Mouse (Mus musculus): ENCODE measurements around the gene Actn3. TPM values are rescaled to one million over a fixed set of nuclear protein-coding genes. Genes with fewer than 3 reads are reported as not detected.
A peak's percentile ranks its signal among the peaks of the same experiment; 100 is the strongest.

Gene Actn3
- polyA plus RNA-seq (2015; fragmentation: Nextera tagmentation; extraction: Ambion mirVana): 4.0 and 4.1 TPM in 2 replicates

GRCm38 (mm10) chr19:4877785-4878184 is at the start of gene Actn3:
TSS of gene Actn3 (minus strand) at chr19:4877909.
- no peak for TF ChIP-seq CTCF (IDR thresholded peaks at IDR 0.05; ENCODE audit: low read depth)
- peak within 1 kb of the TSS; percentile 36; the same call in 1 of the 2 replicates for H3K27ac ChIP-seq
- peak within 1 kb of the TSS; percentile 85 for H3K9ac ChIP-seq (ENCODE audit: low read depth, low read length)
- 0 out of 2 replicates have a peak, but pooled peaks have one; percentile 6 for ATAC-seq (replicated peaks; ENCODE audit: low FRiP score, low read depth)
- no peaks in the 10 kb centered on the region for H3K27me3 ChIP-seq (ENCODE audit: insufficient read depth, low read length)
- peak within 1 kb of the TSS; percentile 87 for H3K4me2 ChIP-seq (ENCODE audit: low read length)
- peak within 1 kb of the TSS; percentile 91 for H3K4me3 ChIP-seq (replicated peaks; ENCODE audit: low read depth, low read length)
- 1% methylated on average over 17 of the region's 17 CpGs for WGBS
- peaks cover 5% of the 10 kb centered on the region; the same call in 1 of the 2 replicates for H3K4me1 ChIP-seq (replicated peaks; ENCODE audit: insufficient read depth, low read length)
- H3K36me3 ChIP-seq (ENCODE audit: insufficient read depth, low read length): peaks cover 4% of the 10 kb centered on the region; the same call in 1 of the 2 replicates
- DNase-seq (ENCODE audit: low spot score): peak; percentile 42
- H3K9me3 ChIP-seq (replicated peaks; ENCODE audit: low read length): no peaks in the 10 kb centered on the region

- no peak overlapping the region for H3K27ac ChIP-seq
- WGBS: 94% methylated on average over 11 of the region's 11 CpGs
- peaks cover 9% of the 10 kb centered on the region for H3K4me1 ChIP-seq (replicated peaks; ENCODE audit: insufficient read depth, low read length)
- H3K27me3 ChIP-seq (ENCODE audit: insufficient read depth, low read length): no peaks in the 10 kb centered on the region
- no peak overlapping the region for H3K4me3 ChIP-seq (replicated peaks; ENCODE audit: low read depth, low read length)
- no peaks in the 10 kb centered on the region for H3K9me3 ChIP-seq (replicated peaks; ENCODE audit: low read length)
- no peak overlapping the region for H3K9ac ChIP-seq (ENCODE audit: low read depth, low read length)
- peaks cover 42% of the 10 kb centered on the region for H3K36me3 ChIP-seq (ENCODE audit: insufficient read depth, low read length)
- TF ChIP-seq CTCF (IDR thresholded peaks at IDR 0.05; ENCODE audit: low read depth): no peak
- H3K4me2 ChIP-seq (ENCODE audit: low read length): no peak overlapping the region
- DNase-seq (ENCODE audit: low spot score) (no peak), ATAC-seq (replicated peaks; ENCODE audit: low FRiP score, low read depth) (no peak)
These were observed 47.6 kb upstream of the Actn3 start for GRCm38 (mm10) chr19:4925121-4925860.

- Histone ChIP-seq H3K27me3 (ENCODE audit: insufficient read depth, low read length) (no peaks in the 10 kb centered on the region), H3K27ac (no peak overlapping the region), H3K9ac (ENCODE audit: low read depth, low read length) (no peak overlapping the region), H3K9me3 (replicated peaks; ENCODE audit: low read length) (no peaks in the 10 kb centered on the region), H3K4me2 (ENCODE audit: low read length) (no peak overlapping the region), H3K4me1 (replicated peaks; ENCODE audit: insufficient read depth, low read length) (no peaks in the 10 kb centered on the region), H3K36me3 (ENCODE audit: insufficient read depth, low read length) (peaks cover 87% of the 10 kb centered on the region), H3K4me3 (replicated peaks; ENCODE audit: low read depth, low read length) (no peak overlapping the region)
- no peak for TF ChIP-seq CTCF (IDR thresholded peaks at IDR 0.05; ENCODE audit: low read depth)
- DNase-seq (ENCODE audit: low spot score) (no peak), ATAC-seq (replicated peaks; ENCODE audit: low FRiP score, low read depth) (no peak)
- WGBS: 81% methylated on average over 6 of the region's 6 CpGs
These were observed 41.9 kb upstream of the Actn3 start for GRCm38 (mm10) chr19:4919652-4920051.

- Histone ChIP-seq H3K27ac (no peak overlapping the region), H3K27me3 (ENCODE audit: insufficient read depth, low read length) (no peaks in the 10 kb centered on the region), H3K4me1 (replicated peaks; ENCODE audit: insufficient read depth, low read length) (no peaks in the 10 kb centered on the region), H3K36me3 (ENCODE audit: insufficient read depth, low read length) (peaks cover 76% of the 10 kb centered on the region), H3K9me3 (replicated peaks; ENCODE audit: low read length) (no peaks in the 10 kb centered on the region), H3K4me2 (ENCODE audit: low read length) (no peak overlapping the region), H3K9ac (ENCODE audit: low read depth, low read length) (no peak overlapping the region), H3K4me3 (replicated peaks; ENCODE audit: low read depth, low read length) (no peak overlapping the region)
- DNase-seq (ENCODE audit: low spot score) (no peak), ATAC-seq (replicated peaks; ENCODE audit: low FRiP score, low read depth) (no peak)
- 86% methylated on average over 10 of the region's 10 CpGs for whole genome bisulfite sequencing
- TF ChIP-seq CTCF (IDR thresholded peaks at IDR 0.05; ENCODE audit: low read depth): no peak
These were observed 39.1 kb upstream of the Actn3 start for GRCm38 (mm10) chr19:4916827-4917226.

GRCm38 (mm10) chr19:4915924-4916603 is 38.4 kb upstream of the Actn3 start:
- DNase-seq (ENCODE audit: low spot score) (no peak), ATAC-seq (replicated peaks; ENCODE audit: low FRiP score, low read depth) (no peak)
- Histone ChIP-seq H3K27me3 (ENCODE audit: insufficient read depth, low read length) (no peaks in the 10 kb centered on the region), H3K36me3 (ENCODE audit: insufficient read depth, low read length) (peaks cover 70% of the 10 kb centered on the region), H3K9ac (ENCODE audit: low read depth, low read length) (no peak overlapping the region), H3K4me3 (replicated peaks; ENCODE audit: low read depth, low read length) (no peak overlapping the region), H3K4me2 (ENCODE audit: low read length) (no peak overlapping the region), H3K4me1 (replicated peaks; ENCODE audit: insufficient read depth, low read length) (no peaks in the 10 kb centered on the region), H3K9me3 (replicated peaks; ENCODE audit: low read length) (no peaks in the 10 kb centered on the region), H3K27ac (no peak overlapping the region)
- TF ChIP-seq CTCF (IDR thresholded peaks at IDR 0.05; ENCODE audit: low read depth): no peak
- 92% methylated on average over 15 of the region's 15 CpGs for WGBS

GRCm38 (mm10) chr19:4909376-4909775 is 31.7 kb upstream of the Actn3 start:
- no peak for TF ChIP-seq CTCF (IDR thresholded peaks at IDR 0.05; ENCODE audit: low read depth)
- Histone ChIP-seq H3K4me1 (replicated peaks; ENCODE audit: insufficient read depth, low read length) (0 out of 2 replicates have a peak, but pooled peaks cover 2% of the 10 kb centered on the region), H3K27me3 (ENCODE audit: insufficient read depth, low read length) (no peaks in the 10 kb centered on the region), H3K27ac (no peak overlapping the region), H3K4me2 (ENCODE audit: low read length) (no peak overlapping the region), H3K4me3 (replicated peaks; ENCODE audit: low read depth, low read length) (no peak overlapping the region), H3K9me3 (replicated peaks; ENCODE audit: low read length) (no peaks in the 10 kb centered on the region), H3K9ac (ENCODE audit: low read depth, low read length) (no peak overlapping the region), H3K36me3 (ENCODE audit: insufficient read depth, low read length) (peaks cover 27% of the 10 kb centered on the region)
- DNase-seq (ENCODE audit: low spot score) (no peak), ATAC-seq (replicated peaks; ENCODE audit: low FRiP score, low read depth) (no peak)
- 94% methylated on average over 7 of the region's 7 CpGs for WGBS

Measured in kidney, postnatal 0 days (tissue).